Mouse (Mus musculus) cerebellum, adult (tissue): ENCODE results near the gene Slc3a1.

Experiments used
- ATAC-seq: cut with Nextera tagmentation; 2 replicates; pipeline ENCODE4 v1.9.2; 2017; ENCODE audit warnings: mild to moderate bottlenecking, moderate library complexity, mixed read lengths; ENCODE audit not compliant: insufficient number of reproducible peaks, low FRiP score, low TSS enrichment

Gene Slc3a1

DNA sequence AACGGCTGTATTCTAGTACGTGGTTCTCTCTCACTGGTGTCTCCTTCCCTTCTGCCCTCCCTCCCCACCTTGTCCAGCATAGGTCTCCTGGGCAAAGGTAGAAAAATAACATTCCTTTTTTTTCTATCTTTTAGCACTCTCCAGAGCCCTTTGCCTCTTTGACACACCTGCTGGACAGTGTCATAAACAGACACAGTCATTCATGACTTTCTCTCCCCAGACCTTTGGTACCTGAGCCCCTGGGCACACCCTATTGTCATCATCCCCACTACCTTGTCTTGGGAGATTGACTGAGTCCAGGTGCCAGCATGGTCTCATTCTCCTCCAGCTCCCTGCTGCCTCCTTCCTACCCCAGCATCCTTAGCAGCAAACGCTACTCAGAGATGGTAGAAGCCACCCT lies 4.9 kb downstream of the Slc3a1 start:
- no peak for ATAC-seq

- no peak for ATAC-seq
These were observed 5.9 kb downstream of the Slc3a1 start for GRCm38 (mm10) chr17:85034068-85034467.

DNA sequence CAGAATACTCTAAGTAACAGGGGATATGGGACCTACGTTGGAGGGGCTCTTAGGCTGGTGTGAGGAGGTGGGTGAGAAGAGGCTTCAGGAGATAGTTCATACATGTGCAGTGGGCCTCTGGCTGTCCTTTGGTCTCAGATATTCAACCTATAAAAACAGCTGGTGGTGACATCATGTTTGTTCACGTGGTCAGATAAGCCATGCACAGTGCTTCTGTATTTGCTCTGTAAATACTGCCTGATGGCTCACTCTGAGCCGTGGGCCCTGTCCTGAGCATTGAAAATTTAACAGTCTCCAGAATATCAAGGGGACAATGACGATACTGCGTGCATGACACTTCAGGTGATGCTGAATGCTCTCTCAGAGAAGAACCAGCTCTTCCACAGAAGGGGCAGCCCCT lies 9.7 kb downstream of the Slc3a1 start:
- no peak for ATAC-seq

DNA sequence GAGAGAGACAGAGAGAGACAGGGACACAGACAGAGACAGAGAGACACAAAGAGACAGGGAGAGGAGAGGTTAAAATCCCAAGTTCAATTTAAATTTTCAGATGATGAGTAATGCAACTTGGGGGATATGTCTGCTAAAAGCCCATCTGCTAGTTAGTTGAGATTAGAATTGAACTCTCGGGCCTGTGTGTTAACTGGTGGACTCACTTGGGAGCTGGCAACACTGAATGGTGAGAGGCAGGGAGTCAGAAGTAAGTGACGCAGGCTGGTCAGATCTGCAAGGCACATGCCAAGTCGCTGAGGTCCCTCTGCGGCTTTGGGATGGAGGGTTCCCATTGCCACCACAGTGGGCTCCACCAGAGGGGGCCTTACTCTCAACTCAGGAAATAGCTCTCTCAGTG lies 10.1 kb downstream of the Slc3a1 start:
- no peak for ATAC-seq

- no peak for ATAC-seq
These were observed 10.6 kb downstream of the Slc3a1 start for GRCm38 (mm10) chr17:85038761-85039160.

DNA sequence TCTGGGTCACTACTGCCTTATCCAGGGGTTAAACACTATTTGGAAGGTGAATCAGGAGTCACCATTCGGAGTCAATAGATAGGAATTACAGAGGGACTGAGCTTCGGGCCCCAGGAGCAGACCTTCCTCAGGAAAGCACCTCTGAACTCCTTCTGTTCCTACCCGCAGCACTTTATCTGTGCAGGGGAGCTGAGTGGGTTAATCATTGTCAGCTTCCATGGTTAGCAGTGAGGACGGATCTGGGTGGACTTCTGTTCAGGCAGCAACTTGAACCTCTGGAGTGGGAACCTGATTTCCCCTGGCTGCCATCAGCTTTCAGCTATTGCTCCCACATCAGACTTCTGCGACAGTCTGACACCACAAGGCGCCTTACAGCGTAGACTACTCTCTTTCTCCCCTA lies 12.7 kb downstream of the Slc3a1 start:
- ATAC-seq, result no peak

- no peak for ATAC-seq
These were observed 14.2 kb downstream of the Slc3a1 start for GRCm38 (mm10) chr17:85042419-85042818.

DNA sequence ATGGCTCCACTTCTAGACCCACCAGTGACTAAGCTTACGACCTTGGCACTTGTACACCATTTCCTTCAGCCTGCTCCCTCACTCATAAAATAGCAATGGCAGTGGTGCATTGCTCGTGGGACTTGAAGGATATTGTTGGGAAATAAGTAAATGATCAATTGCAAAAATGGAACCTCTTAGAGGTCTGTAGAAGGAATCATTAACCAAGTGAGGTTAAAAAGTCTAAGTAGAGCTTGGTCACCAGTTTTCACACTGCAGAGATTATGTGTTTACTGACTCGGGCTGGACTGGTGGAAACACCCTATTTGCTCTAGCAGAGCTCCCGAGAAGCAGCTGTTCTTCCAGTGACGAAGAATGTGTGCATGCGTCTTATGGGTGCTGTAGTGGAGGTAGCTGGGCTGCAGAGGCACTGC lies 15.2 kb downstream of the Slc3a1 start:
- no peak for ATAC-seq

- no peak for ATAC-seq
These were observed 16.3 kb downstream of the Slc3a1 start for GRCm38 (mm10) chr17:85044466-85044865.

DNA sequence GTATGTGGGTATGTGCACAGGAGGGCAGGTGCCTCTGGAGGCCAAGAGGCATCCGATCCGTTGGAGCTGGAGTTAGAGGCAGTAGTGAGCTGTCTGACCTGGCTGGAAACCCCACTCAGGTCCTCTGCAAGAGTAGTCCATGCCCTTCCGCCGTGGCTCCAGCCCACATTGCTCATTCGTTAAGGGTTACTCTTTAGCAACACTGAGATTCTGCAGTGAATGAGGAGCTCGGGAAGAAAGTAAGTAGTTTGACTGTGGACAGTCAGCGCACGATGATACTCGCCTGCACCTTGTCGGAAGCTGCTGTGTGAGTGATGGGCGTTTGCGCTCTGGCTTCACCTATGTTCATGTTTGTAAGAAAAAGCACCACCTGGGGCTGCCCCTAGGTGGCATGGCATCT lies 17.0 kb downstream of the Slc3a1 start:
- ATAC-seq, result no peak

GRCm38 (mm10) chr17:85048379-85048778 lies 20.2 kb downstream of the Slc3a1 start:
- no peak for ATAC-seq

- no peak for ATAC-seq
These were observed 30.1 kb downstream of the Slc3a1 start for GRCm38 (mm10) chr17:85058276-85058675.

DNA sequence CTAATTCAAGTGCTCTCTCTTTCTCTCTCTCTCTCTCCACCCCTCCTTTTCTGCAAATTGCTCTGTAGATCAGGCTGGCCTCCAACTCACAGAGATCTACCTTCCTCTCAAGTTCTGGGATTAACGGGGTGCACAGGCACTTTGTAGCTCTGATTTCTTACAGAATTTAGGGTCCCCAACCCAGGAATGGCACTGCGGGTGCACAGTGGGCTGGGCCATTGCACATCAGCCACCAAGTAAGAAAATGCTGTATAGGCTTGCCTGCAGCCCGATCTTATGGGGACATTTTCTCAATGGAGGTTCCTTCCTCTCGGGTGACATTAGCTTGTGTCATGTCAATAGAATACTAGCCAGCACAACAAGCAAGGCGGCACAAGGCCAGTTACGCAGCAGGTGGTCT lies 31.0 kb downstream of the Slc3a1 start:
- ATAC-seq, result no peak

DNA sequence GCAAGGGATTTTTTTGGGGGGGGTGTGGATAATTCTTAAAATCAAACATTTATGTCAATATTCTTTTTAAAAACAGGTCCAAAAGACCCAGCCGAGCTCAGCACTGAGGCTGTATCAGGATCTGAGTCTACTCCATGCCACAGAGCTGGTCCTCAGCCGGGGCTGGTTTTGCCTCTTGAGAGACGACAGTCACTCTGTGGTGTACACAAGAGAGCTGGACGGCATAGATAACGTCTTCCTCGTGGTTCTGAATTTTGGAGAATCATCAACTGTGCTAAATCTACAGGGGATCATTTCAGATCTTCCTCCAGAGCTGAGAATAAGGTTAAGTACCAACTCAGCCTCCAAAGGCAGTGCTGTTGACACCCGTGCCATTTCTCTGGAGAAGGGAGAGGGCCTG lies 35.4 kb downstream of the Slc3a1 start:
- no peak for ATAC-seq

DNA sequence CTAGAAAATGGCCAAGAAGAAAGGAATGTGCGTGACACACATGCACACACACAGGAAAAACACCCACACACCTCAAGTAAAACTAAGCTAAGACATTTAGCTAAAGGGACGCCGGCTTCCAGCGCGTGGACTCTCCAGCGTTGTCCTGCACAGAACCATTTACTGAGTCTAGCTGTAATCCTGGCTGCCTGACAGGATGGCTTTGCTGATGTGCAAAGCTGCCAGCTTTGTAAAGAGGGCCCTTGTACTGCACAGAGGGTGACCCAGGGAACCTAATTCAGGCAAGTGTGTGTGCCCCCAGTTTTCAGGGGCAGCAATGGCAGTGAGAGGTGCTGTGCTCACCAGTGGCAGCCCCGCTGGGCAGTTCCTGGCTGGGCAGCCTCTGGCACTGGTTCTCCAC lies 39.2 kb downstream of the Slc3a1 start:
- no peak for ATAC-seq

GRCm38 (mm10) chr17:85070658-85071057 lies 42.5 kb downstream of the Slc3a1 start:
- no peak for ATAC-seq

GRCm38 (mm10) chr17:85071088-85071775 lies 43.1 kb downstream of the Slc3a1 start:
- no peak for ATAC-seq

- no peak for ATAC-seq
These were observed 44.2 kb downstream of the Slc3a1 start for GRCm38 (mm10) chr17:85072383-85072782.

- ATAC-seq, result no peak
These were observed 45.0 kb downstream of the Slc3a1 start for GRCm38 (mm10) chr17:85073214-85073613.

- ATAC-seq, result no peak
These were observed 45.9 kb downstream of the Slc3a1 start for GRCm38 (mm10) chr17:85074083-85074482.

GRCm38 (mm10) chr17:85079276-85079675 lies 51.1 kb downstream of the Slc3a1 start:
- no peak for ATAC-seq

DNA sequence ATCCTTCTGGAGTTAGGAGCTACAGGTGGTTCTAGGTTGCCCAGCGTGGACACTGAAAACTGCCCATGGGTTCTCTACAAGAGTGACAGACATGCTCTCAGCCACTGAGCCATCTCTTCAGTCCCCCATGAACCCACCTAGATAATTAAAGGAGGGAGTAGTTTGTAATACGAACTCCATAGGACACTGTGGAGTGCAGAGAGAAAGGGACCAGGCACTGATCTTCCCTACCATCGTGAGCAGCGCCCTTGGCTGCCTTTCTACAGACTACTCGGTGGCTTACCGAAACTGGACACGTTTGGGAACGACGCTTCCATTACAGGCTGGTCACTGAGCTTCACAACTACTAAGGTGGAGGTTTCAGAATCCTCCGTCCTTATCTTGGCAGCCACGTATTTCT lies 52.6 kb downstream of the Slc3a1 start:
- ATAC-seq, result no peak

GRCm38 (mm10) chr17:85085335-85085734 lies 57.2 kb downstream of the Slc3a1 start:
- ATAC-seq, result no peak
